Mouse (Mus musculus) lung, embryonic 14.5 days (tissue): ENCODE results near the gene Vsig10. TPM values are rescaled to one million over a fixed set of nuclear protein-coding genes. Genes with fewer than 3 reads are reported as not detected.
"Not testable (repeated sequence)": the region's sequence is repeated elsewhere in the genome, so short reads cannot be mapped to it uniquely, and the experiment has no call there.

Experiments
- ATAC-seq: fragments of 200-750 bp; cut with Nextera tagmentation; 2 replicates; pipeline ENCODE4 v1.8.0; 2017; ENCODE audit warnings: mild to moderate bottlenecking, moderate TSS enrichment, moderate library complexity; ENCODE audit not compliant: insufficient read depth
- DNase-seq: peaks from one replicate; pipeline ENCODE4 v3.0.0-alpha.2; 2015
- H3K27ac ChIP-seq: fragments of 300-500 bp; sonication (generic); 2 replicates; pipeline ENCODE4 v1.5.1; 2014; ENCODE audit warnings: low read depth, mild to moderate bottlenecking, moderate library complexity
- H3K27me3 ChIP-seq: fragments of 300-500 bp; sonication (generic); 2 replicates; pipeline ENCODE4 v1.6.1; 2014; ENCODE audit warnings: low read length, control low read depth; ENCODE audit not compliant: insufficient read depth
- H3K36me3 ChIP-seq: fragments of 300-500 bp; sonication (generic); 2 replicates; pipeline ENCODE4 v1.6.1; 2014; ENCODE audit warnings: control low read depth; ENCODE audit not compliant: insufficient read depth
- H3K4me1 ChIP-seq: fragments of 300-500 bp; sonication (generic); 2 replicates; pipeline ENCODE4 v1.6.1; 2014; ENCODE audit warnings: antibody characterized with exemption, control low read depth; ENCODE audit not compliant: insufficient read depth
- H3K4me2 ChIP-seq: fragments of 300-500 bp; sonication (generic); 2 replicates; pipeline ENCODE4 v1.6.1; 2014; ENCODE audit warnings: mild to moderate bottlenecking
- H3K4me3 ChIP-seq: fragments of 300-500 bp; sonication (generic); 2 replicates; pipeline ENCODE4 v1.5.1; 2014; ENCODE audit warnings: low read depth, low read length
- H3K9ac ChIP-seq: fragments of 300-500 bp; sonication (generic); 2 replicates; pipeline ENCODE4 v1.6.1; 2014
- H3K9me3 ChIP-seq: fragments of 300-500 bp; sonication (generic); 2 replicates; pipeline ENCODE4 v1.6.1; 2016; ENCODE audit warnings: low read depth, low read length, control low read depth
- CTCF ChIP-seq: IDR thresholded peaks from 2 replicates; pipeline ENCODE4 v1.5.1; 2016; ENCODE audit warnings: antibody characterized with exemption, low read depth
- WGBS: fragments of 180-500 bp; shearing (Covaris S2); extraction: QIAGEN DNeasy Blood & Tissue Kit; methylation state at CpG from one replicate; pipeline ENCODE4 v1.1.7; 2014; 5-methylcytosine and 5-hydroxymethylcytosine counted together
- polyA plus RNA-seq: library from polyadenylated mRNA; unstranded; fragments of >200 nt; fragmentation: Nextera tagmentation; extraction: Ambion mirVana; gene quantifications from 2 replicates; pipeline ENCODE4 v1.2.1, GENCODE M21; 2014

Vsig10 gene
- polyA plus RNA-seq, 1 experiment from 2014 or later: 6.8 TPM

- TF ChIP-seq CTCF: no peak
- no peak overlapping the region for H3K9ac ChIP-seq
- peaks cover 16% of the 10 kb centered on the region; the same call in 1 of the 2 replicates for H3K36me3 ChIP-seq
- ATAC-seq: no peak
- no peak overlapping the region for H3K4me2 ChIP-seq
- H3K4me1 ChIP-seq: no peaks in the 10 kb centered on the region
- no peaks in the 10 kb centered on the region for H3K27me3 ChIP-seq
- no peak for DNase-seq
- H3K27ac ChIP-seq: no peak overlapping the region
- no peak overlapping the region for H3K4me3 ChIP-seq
- H3K9me3 ChIP-seq: no peaks in the 10 kb centered on the region
- WGBS: 78% methylated on average over 6 of the region's 6 CpGs
Observed at GRCm38 (mm10) chr5:117340081-117340480, 21.2 kb downstream of the Vsig10 start.

- Histone ChIP-seq H3K9me3 (no peaks in the 10 kb centered on the region), H3K4me3 (no peak overlapping the region), H3K36me3 (peaks cover 14% of the 10 kb centered on the region; the same call in 1 of the 2 replicates), H3K27me3 (no peaks in the 10 kb centered on the region), H3K4me2 (no peak overlapping the region), H3K9ac (no peak overlapping the region), H3K27ac (no peak overlapping the region), H3K4me1 (no peaks in the 10 kb centered on the region)
- DNase-seq (no peak), ATAC-seq (no peak)
- WGBS: 67% methylated on average over 6 of the region's 6 CpGs
- no peak for TF ChIP-seq CTCF
Observed at GRCm38 (mm10) chr5:117341896-117342295, 23.0 kb downstream of the Vsig10 start.

- H3K9me3 ChIP-seq, DNase-seq, H3K9ac ChIP-seq, H3K27me3 ChIP-seq, H3K4me3 ChIP-seq, H3K27ac ChIP-seq, H3K4me1 ChIP-seq, H3K36me3 ChIP-seq, H3K4me2 ChIP-seq, ATAC-seq: not testable (repeated sequence)
- WGBS: 81% methylated on average over 5 of the region's 5 CpGs
Observed at GRCm38 (mm10) chr5:117344496-117344895, 25.6 kb downstream of the Vsig10 start.

GRCm38 (mm10) chr5:117345432-117345976, 26.6 kb downstream of the Vsig10 start:
- no peak for ATAC-seq
- TF ChIP-seq CTCF: no peak
- Histone ChIP-seq H3K9ac (no peak overlapping the region), H3K9me3 (no peaks in the 10 kb centered on the region), H3K36me3 (0 out of 2 replicates have a peak, but pooled peaks cover 6% of the 10 kb centered on the region), H3K4me2 (no peak overlapping the region), H3K4me3 (no peak overlapping the region), H3K27me3 (no peaks in the 10 kb centered on the region), H3K4me1 (no peaks in the 10 kb centered on the region), H3K27ac (no peak overlapping the region)
- 74% methylated on average over 5 of the region's 5 CpGs for whole genome bisulfite sequencing
- no peak for DNase-seq

GRCm38 (mm10) chr5:117346281-117346680, 27.4 kb downstream of the Vsig10 start:
- WGBS: 60% methylated on average over 3 of the region's 3 CpGs

GRCm38 (mm10) chr5:117347011-117347410, 28.1 kb downstream of the Vsig10 start:
- no peaks in the 10 kb centered on the region for H3K27me3 ChIP-seq
- no peak for DNase-seq
- no peaks in the 10 kb centered on the region for H3K4me1 ChIP-seq
- H3K4me3 ChIP-seq: no peak overlapping the region
- H3K4me2 ChIP-seq: no peak overlapping the region
- 59% methylated on average over 5 of the region's 5 CpGs for WGBS
- H3K9me3 ChIP-seq: no peaks in the 10 kb centered on the region
- no peak for ATAC-seq
- no peak overlapping the region for H3K27ac ChIP-seq
- no peak for TF ChIP-seq CTCF
- H3K36me3 ChIP-seq: 0 out of 2 replicates have a peak, but pooled peaks cover 6% of the 10 kb centered on the region
- no peak overlapping the region for H3K9ac ChIP-seq

More at GRCm38 (mm10) chr5:117346281-117346680, 27.4 kb downstream of the Vsig10 start:
- ATAC-seq (no peak), DNase-seq (no peak)
- Histone ChIP-seq H3K36me3 (0 out of 2 replicates have a peak, but pooled peaks cover 6% of the 10 kb centered on the region), H3K27ac (no peak overlapping the region), H3K9me3 (no peaks in the 10 kb centered on the region), H3K4me2 (no peak overlapping the region), H3K4me3 (no peak overlapping the region), H3K27me3 (no peaks in the 10 kb centered on the region), H3K9ac (no peak overlapping the region), H3K4me1 (no peaks in the 10 kb centered on the region)
- TF ChIP-seq CTCF: no peak

- no peak for DNase-seq
- Histone ChIP-seq H3K27ac (no peak overlapping the region), H3K4me2 (no peak overlapping the region), H3K4me3 (no peak overlapping the region), H3K9me3 (no peaks in the 10 kb centered on the region), H3K27me3 (no peaks in the 10 kb centered on the region), H3K9ac (no peak overlapping the region), H3K4me1 (no peaks in the 10 kb centered on the region), H3K36me3 (0 out of 2 replicates have a peak, but pooled peaks cover 6% of the 10 kb centered on the region)
- ATAC-seq: no peak
- no peak for TF ChIP-seq CTCF
- WGBS: 86% methylated on average over 2 of the region's 2 CpGs
Observed at GRCm38 (mm10) chr5:117347838-117348237, 29.0 kb downstream of the Vsig10 start.
